Mouse (Mus musculus) embryo, embryonic 11.5 days (tissue): ENCODE measurements around the gene Mboat1.

Experiments used
- DNase-seq: peaks from one replicate; pipeline ENCODE4 v3.0.0-alpha.2; 2012; ENCODE audit warnings: low read depth, low spot score

Mboat1 gene

GRCm38 (mm10) chr13:30136243-30136922 lies at the start of gene Mboat1:
Gene Mboat1 (plus strand): TSS chr13:30136489.
- peak; percentile 17 for DNase-seq

GRCm38 (mm10) chr13:30093086-30093485 lies 43.2 kb upstream of the Mboat1 start:
- no peak for DNase-seq

GRCm38 (mm10) chr13:30095851-30096250 lies 40.4 kb upstream of the Mboat1 start:
- no peak for DNase-seq

- no peak for DNase-seq
Observed at GRCm38 (mm10) chr13:30096536-30096935, 39.8 kb upstream of the Mboat1 start.

- no peak for DNase-seq
Observed at GRCm38 (mm10) chr13:30109001-30109600, 27.2 kb upstream of the Mboat1 start.

GRCm38 (mm10) chr13:30115792-30116191 lies 20.5 kb upstream of the Mboat1 start:
- no peak for DNase-seq

GRCm38 (mm10) chr13:30136923-30137629 lies 787 bp downstream of the Mboat1 start:
- no peak for DNase-seq

- no peak for DNase-seq
Observed at GRCm38 (mm10) chr13:30137951-30138350, 1.7 kb downstream of the Mboat1 start.

- DNase-seq, result no peak
Observed at GRCm38 (mm10) chr13:30140149-30140548, 3.9 kb downstream of the Mboat1 start.

- DNase-seq, result no peak
Observed at GRCm38 (mm10) chr13:30140646-30141045, 4.4 kb downstream of the Mboat1 start.

- no peak for DNase-seq
Observed at GRCm38 (mm10) chr13:30141996-30142395, 5.7 kb downstream of the Mboat1 start.

- no peak for DNase-seq
Observed at GRCm38 (mm10) chr13:30146468-30146867, 10.2 kb downstream of the Mboat1 start.

- DNase-seq, result no peak
Observed at GRCm38 (mm10) chr13:30154264-30154663, 18.0 kb downstream of the Mboat1 start.

GRCm38 (mm10) chr13:30159626-30160025 lies 23.3 kb downstream of the Mboat1 start:
- DNase-seq, result no peak

GRCm38 (mm10) chr13:30163521-30163920 lies 27.2 kb downstream of the Mboat1 start:
- DNase-seq, result no peak

GRCm38 (mm10) chr13:30166138-30167090 lies 30.1 kb downstream of the Mboat1 start:
- no peak for DNase-seq

GRCm38 (mm10) chr13:30167499-30167898 lies 31.2 kb downstream of the Mboat1 start:
- no peak for DNase-seq

GRCm38 (mm10) chr13:30168803-30169202 lies 32.5 kb downstream of the Mboat1 start:
- no peak for DNase-seq

- DNase-seq, result no peak
Observed at GRCm38 (mm10) chr13:30170061-30170460, 33.8 kb downstream of the Mboat1 start.

GRCm38 (mm10) chr13:30174586-30174985 lies 38.3 kb downstream of the Mboat1 start:
- no peak for DNase-seq

GRCm38 (mm10) chr13:30177356-30177755 lies 41.1 kb downstream of the Mboat1 start:
- DNase-seq, result no peak

GRCm38 (mm10) chr13:30185549-30185948 lies 49.3 kb downstream of the Mboat1 start:
- no peak for DNase-seq
